Mouse (Mus musculus) embryonic fibroblast, embryonic 13.5 days (primary cell): Measurements from ENCODE around the gene St3gal5.

ENCODE experiments used
- CTCF ChIP-seq: IDR thresholded peaks from 2 replicates; pipeline ENCODE4 v1.5.1; 2011; ENCODE audit warnings: mild to moderate bottlenecking, control low read depth, low read length, moderate library complexity, borderline replicate concordance; ENCODE audit not compliant: insufficient read depth
- POLR2A ChIP-seq: IDR thresholded peaks from 2 replicates; pipeline ENCODE4 v1.6.1; 2011; ENCODE audit warnings: low read depth, mild to moderate bottlenecking, control low read depth, low read length, moderate library complexity

DNA sequence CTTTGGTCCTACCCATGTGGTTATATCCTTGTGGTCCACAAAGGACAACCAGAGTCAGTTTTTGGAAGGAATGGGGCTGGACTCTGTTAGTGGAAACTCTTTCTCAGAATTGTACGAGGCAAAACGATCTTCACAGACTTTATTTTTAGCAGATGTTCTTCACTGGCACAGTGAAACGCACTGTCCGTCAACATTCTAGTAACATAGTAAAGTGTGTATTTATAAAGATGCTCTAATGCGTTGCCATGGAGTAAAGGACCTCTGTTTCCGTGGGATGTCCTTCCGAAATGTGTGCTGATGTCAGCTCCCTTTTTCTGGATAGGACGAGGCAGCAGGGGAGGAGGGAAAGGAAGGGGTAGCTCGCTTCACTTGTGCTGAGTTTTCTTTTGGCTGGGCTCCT is 20.9 kb upstream of the St3gal5 start:
- TF ChIP-seq CTCF (no peak), POLR2A (no peak)
